Mouse (Mus musculus) heart, embryonic 12.5 days (tissue): ENCODE measurements around the gene Xpo6. TPM values are rescaled to one million over a fixed set of nuclear protein-coding genes. Genes with fewer than 3 reads are reported as not detected.

Experiments
- ATAC-seq: fragments of 200-750 bp; cut with Nextera tagmentation; 2 replicates; pipeline ENCODE4 v1.8.0; 2017; ENCODE audit warnings: moderate TSS enrichment, moderate library complexity; ENCODE audit not compliant: insufficient number of reproducible peaks, low FRiP score
- H3K27ac ChIP-seq: fragments of 300-500 bp; sonication (generic); 2 replicates; pipeline ENCODE4 v1.5.1; 2016; ENCODE audit warnings: mild to moderate bottlenecking, moderate library complexity; ENCODE audit not compliant: poor library complexity, severe bottlenecking
- H3K27me3 ChIP-seq: fragments of 300-500 bp; sonication (generic); replicated peaks from 2 replicates; pipeline ENCODE4 v1.6.1; 2016; ENCODE audit warnings: mild to moderate bottlenecking, moderate library complexity
- H3K36me3 ChIP-seq: fragments of 300-500 bp; sonication (generic); 2 replicates; pipeline ENCODE4 v1.6.1; 2016; ENCODE audit warnings: mild to moderate bottlenecking, moderate library complexity
- H3K4me1 ChIP-seq: fragments of 300-500 bp; sonication (generic); replicated peaks from 2 replicates; pipeline ENCODE4 v1.6.1; 2016; ENCODE audit warnings: mild to moderate bottlenecking
- H3K4me2 ChIP-seq: fragments of 300-500 bp; sonication (generic); 2 replicates; pipeline ENCODE4 v1.6.1; 2016; ENCODE audit warnings: mild to moderate bottlenecking, moderate library complexity
- H3K4me3 ChIP-seq: fragments of 300-500 bp; sonication (generic); 2 replicates; pipeline ENCODE4 v1.5.1; 2016; ENCODE audit warnings: mild to moderate bottlenecking
- H3K9ac ChIP-seq: fragments of 300-500 bp; sonication (generic); 2 replicates; pipeline ENCODE4 v1.6.1; 2016; ENCODE audit warnings: mild to moderate bottlenecking, moderate library complexity
- H3K9me3 ChIP-seq: fragments of 300-500 bp; sonication (generic); replicated peaks from 2 replicates; pipeline ENCODE4 v1.6.1; 2016; ENCODE audit warnings: mild to moderate bottlenecking, moderate library complexity
- WGBS: fragments of 180-500 bp; shearing (Covaris S2); methylation state at CpG from one replicate; pipeline ENCODE4 v1.1.7; 2016; 5-methylcytosine and 5-hydroxymethylcytosine counted together
- polyA plus RNA-seq: library from polyadenylated mRNA; unstranded; fragments of >200 nt; fragmentation: Nextera tagmentation; extraction: Ambion mirVana; gene quantifications from 2 replicates; pipeline ENCODE4 v1.2.1, GENCODE M21; 2016

Gene Xpo6
- polyA plus RNA-seq = 44.7 and 48.1 TPM in 2 replicates

DNA sequence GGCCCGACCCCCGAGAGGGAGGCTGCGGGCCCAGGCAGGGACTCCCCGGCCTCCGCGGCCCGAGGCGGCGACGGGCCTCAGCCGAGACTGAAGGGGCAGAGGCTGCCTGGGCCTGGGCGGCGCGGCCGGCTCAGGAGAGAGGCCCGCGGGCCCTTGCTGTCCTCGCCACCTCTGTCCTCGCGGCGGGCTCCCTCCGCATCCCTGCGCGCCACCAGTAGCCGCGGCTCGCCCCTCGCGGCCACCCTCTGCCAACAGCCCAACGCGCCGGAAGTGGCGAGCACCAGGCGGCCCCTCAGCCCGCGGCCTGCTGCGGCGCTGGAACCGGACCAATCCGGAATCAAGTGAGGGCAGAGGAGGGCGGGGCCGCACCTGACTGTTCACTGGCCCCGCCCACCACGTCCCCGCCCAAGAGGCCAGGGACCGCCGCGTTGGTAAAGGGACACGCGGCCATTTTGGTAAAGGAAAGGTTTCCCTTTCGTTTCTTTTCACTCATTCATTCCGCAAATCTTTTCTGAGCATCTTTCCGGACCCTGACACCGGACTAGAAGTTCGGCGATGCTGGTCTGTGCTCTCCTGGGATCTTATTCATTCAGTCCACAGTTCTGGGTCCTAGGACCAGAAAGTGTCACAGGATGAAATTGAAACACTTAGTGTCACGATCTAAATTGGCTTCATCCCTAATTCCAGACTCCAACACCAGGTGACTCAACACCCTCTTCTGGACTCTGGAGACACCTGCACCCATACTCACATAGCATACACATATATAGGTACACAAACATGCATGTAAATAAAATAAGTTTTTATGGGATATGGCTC is at the start of gene Xpo6:
Xpo6 (minus strand) TSS at position 324 of the 819 bp plus-strand sequence.
- Histone ChIP-seq H3K9ac (peak within 1 kb of the TSS; percentile 91), H3K4me3 (peak within 1 kb of the TSS; percentile 73), H3K4me1 (peaks cover 20% of the 10 kb centered on the region), H3K27ac (peak within 1 kb of the TSS; percentile 78), H3K36me3 (no peaks in the 10 kb centered on the region), H3K4me2 (peak within 1 kb of the TSS; percentile 85), H3K27me3 (0 out of 2 replicates have a peak, but pooled peaks cover 3% of the 10 kb centered on the region), H3K9me3 (no peaks in the 10 kb centered on the region)
- WGBS = 2% methylated on average over 44 of the region's 57 CpGs
- peak; percentile 97 for ATAC-seq

DNA sequence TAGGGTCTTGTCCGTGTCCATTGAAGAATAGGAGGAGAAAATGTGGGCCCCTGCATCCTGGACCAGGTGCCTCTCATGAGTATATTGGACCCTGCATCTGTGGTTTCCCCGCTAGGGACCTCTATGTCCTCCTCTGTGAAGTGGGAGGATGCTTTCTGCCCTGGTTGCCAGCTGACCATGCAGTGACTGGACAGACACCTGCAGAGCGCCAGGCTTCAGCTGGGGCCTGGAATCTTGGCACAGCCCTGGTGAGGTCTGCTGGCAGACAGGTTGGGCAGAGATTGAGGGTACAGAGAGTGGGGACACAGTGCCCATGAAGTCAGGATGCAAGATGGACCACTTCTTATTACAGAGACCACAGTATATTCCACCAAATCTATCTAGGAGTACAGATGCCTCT is 49.7 kb upstream of the Xpo6 start:
- H3K36me3 ChIP-seq = no peaks in the 10 kb centered on the region
- no peaks in the 10 kb centered on the region for H3K9me3 ChIP-seq
- H3K9ac ChIP-seq = no peak overlapping the region
- no peak overlapping the region for H3K4me3 ChIP-seq
- H3K27ac ChIP-seq = no peak overlapping the region
- H3K4me2 ChIP-seq = no peak overlapping the region
- no peak for ATAC-seq
- WGBS = 79% methylated on average over 3 of the region's 3 CpGs
- H3K27me3 ChIP-seq = peaks cover 8% of the 10 kb centered on the region; the same call in 1 of the 2 replicates
- peaks cover 34% of the 10 kb centered on the region for H3K4me1 ChIP-seq

DNA sequence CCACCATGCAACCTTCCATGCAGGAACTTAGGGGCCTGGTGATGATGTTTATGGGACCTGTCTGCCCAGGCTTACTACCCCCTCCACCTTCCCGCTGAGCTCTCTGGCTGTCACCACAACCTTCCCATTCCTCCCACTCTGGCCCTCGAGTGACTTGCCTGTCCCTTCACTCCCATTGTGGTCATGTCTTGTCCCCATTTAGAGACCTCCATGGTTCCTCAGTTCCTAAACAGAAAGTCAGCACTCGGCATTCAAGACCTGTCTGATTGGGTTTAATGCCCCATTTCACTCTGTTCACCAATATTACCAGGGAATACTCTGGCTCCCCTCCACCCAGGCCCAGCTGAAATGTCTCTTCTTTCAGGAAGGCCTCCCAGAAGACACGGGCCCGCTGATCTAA is 48.8 kb upstream of the Xpo6 start:
- Histone ChIP-seq H3K9me3 (no peaks in the 10 kb centered on the region), H3K4me3 (peak overlapping the region; percentile 44), H3K4me2 (peak overlapping the region; percentile 68), H3K27ac (no peak overlapping the region), H3K9ac (peak overlapping the region; percentile 67; the same call in 1 of the 2 replicates), H3K27me3 (peaks cover 8% of the 10 kb centered on the region; the same call in 1 of the 2 replicates), H3K36me3 (no peaks in the 10 kb centered on the region), H3K4me1 (peaks cover 34% of the 10 kb centered on the region)
- 69% methylated on average over 5 of the region's 5 CpGs for WGBS
- ATAC-seq = no peak

DNA sequence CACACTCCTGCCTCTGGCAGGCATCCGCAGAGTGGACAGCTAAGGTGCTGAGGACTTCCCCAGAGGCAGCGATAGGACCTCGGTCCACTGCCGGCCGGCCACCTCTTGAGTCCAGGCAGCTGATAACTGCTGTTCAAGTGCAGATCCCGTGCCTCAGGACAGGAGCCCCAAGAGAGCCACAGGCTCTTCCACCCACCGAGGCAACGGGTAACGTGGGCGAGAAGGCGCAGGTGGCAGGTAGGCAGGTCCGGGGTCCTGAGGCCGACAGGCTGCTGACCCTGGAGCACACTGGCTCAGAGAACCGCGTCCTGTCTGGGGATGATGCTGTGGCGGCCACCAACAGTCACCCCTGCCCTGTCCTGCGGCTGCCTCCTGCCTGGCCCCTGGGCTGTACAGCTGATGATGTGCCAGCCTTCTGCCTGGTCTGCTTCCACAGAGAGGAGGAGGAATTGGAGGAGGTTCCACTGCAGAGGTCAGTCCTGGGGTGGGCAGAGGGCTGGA is 48.4 kb upstream of the Xpo6 start:
- H3K9me3 ChIP-seq = no peaks in the 10 kb centered on the region
- H3K27me3 ChIP-seq = peaks cover 8% of the 10 kb centered on the region; the same call in 1 of the 2 replicates
- no peaks in the 10 kb centered on the region for H3K36me3 ChIP-seq
- WGBS = 31% methylated on average over 17 of the region's 17 CpGs
- H3K9ac ChIP-seq = peak overlapping the region; percentile 67
- ATAC-seq = no peak
- H3K4me2 ChIP-seq = peak overlapping the region; percentile 68
- H3K4me1 ChIP-seq = peaks cover 34% of the 10 kb centered on the region
- peak overlapping the region; percentile 69 for H3K27ac ChIP-seq
- H3K4me3 ChIP-seq = peak overlapping the region; percentile 44

- 2% methylated on average over 6 of the region's 6 CpGs for WGBS
- peak overlapping the region; percentile 44 for H3K4me3 ChIP-seq
- H3K9ac ChIP-seq = peak overlapping the region; percentile 67
- H3K4me1 ChIP-seq = peaks cover 34% of the 10 kb centered on the region
- no peaks in the 10 kb centered on the region for H3K36me3 ChIP-seq
- H3K27ac ChIP-seq = peak overlapping the region; percentile 69
- peak overlapping the region; percentile 68 for H3K4me2 ChIP-seq
- peaks cover 8% of the 10 kb centered on the region; the same call in 1 of the 2 replicates for H3K27me3 ChIP-seq
- no peaks in the 10 kb centered on the region for H3K9me3 ChIP-seq
- ATAC-seq = peak; percentile 56; the same call in 1 of the 2 replicates
Observed at GRCm38 (mm10) chr7:126248088-126248487, 47.8 kb upstream of the Xpo6 start.

- H3K9me3 ChIP-seq = no peaks in the 10 kb centered on the region
- H3K4me1 ChIP-seq = peaks cover 21% of the 10 kb centered on the region
- peaks cover 6% of the 10 kb centered on the region; the same call in 1 of the 2 replicates for H3K27me3 ChIP-seq
- no peak overlapping the region for H3K27ac ChIP-seq
- no peak for ATAC-seq
- H3K4me3 ChIP-seq = no peak overlapping the region
- 71% methylated on average over 6 of the region's 6 CpGs for WGBS
- H3K9ac ChIP-seq = no peak overlapping the region
- H3K36me3 ChIP-seq = no peaks in the 10 kb centered on the region
- no peak overlapping the region for H3K4me2 ChIP-seq
Observed at GRCm38 (mm10) chr7:126244168-126244750, 44.0 kb upstream of the Xpo6 start.

GRCm38 (mm10) chr7:126240814-126241360 is 40.6 kb upstream of the Xpo6 start:
- Histone ChIP-seq H3K4me2 (no peak overlapping the region), H3K27me3 (no peaks in the 10 kb centered on the region), H3K9ac (no peak overlapping the region), H3K9me3 (no peaks in the 10 kb centered on the region), H3K4me3 (no peak overlapping the region), H3K36me3 (no peaks in the 10 kb centered on the region), H3K4me1 (no peaks in the 10 kb centered on the region; the same call in 1 of the 2 replicates), H3K27ac (no peak overlapping the region)
- WGBS = 78% methylated on average over 14 of the region's 14 CpGs
- no peak for ATAC-seq

DNA sequence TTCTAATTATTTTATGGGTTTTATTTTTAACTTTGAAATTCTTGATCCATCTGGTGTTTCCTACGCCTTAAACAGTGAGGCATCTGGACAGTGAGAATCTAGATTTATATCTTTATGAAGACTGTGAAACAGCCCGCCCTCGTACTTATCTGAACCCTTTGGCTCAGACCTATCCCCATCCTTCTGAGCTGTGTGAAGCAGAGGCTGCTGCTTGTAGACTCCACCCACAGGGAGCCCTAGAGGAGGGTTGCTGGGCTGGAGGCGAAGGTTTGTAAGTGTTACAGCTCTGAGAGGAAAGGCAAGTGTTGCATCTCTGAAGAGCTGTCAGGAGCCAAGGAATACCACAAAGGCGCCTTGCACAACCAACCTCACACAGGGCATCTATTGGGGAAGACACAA is 36.5 kb upstream of the Xpo6 start:
- 59% methylated on average over 5 of the region's 5 CpGs for WGBS
- H3K4me3 ChIP-seq = no peak overlapping the region
- H3K27me3 ChIP-seq = no peaks in the 10 kb centered on the region
- H3K9ac ChIP-seq = no peak overlapping the region
- ATAC-seq = no peak
- no peaks in the 10 kb centered on the region; the same call in 1 of the 2 replicates for H3K4me1 ChIP-seq
- H3K27ac ChIP-seq = no peak overlapping the region
- H3K9me3 ChIP-seq = no peaks in the 10 kb centered on the region
- H3K4me2 ChIP-seq = no peak overlapping the region
- H3K36me3 ChIP-seq = no peaks in the 10 kb centered on the region

DNA sequence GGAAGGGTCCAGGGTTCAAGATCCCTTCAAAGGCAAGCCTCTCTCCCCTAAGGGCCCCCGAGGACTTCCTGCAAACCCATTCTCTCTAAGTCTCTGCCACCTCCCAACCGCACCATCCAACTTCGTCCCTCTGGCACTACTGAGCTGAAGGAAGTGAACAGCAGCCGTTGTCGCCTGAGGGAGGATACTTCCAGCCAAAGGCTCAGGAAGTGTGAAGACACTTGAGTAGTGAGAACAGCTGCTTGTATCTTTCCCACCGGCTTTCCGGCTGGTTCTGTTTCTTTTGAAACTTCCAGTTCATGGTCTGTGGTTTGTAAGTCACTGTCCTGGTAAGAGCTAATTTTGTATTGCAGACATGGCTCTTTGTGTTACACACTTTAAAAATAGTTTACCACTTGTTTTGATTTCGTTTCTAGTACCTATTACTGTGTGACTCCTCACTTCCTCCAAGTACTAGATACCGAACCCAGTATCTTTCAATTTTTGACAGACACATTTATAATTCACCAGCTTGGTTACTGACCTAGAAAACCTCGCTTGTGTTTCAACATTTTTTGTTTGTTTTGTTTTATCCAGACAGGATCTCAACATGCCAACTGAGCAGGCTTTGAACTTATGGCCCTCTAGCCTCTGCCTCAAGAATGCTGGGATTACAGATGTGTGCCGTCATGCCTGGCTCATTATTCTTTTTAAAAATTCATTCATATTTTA is 35.9 kb upstream of the Xpo6 start:
- Histone ChIP-seq H3K36me3 (no peaks in the 10 kb centered on the region), H3K4me1 (no peaks in the 10 kb centered on the region; the same call in 1 of the 2 replicates), H3K4me3 (no peak overlapping the region), H3K9ac (no peak overlapping the region), H3K4me2 (no peak overlapping the region), H3K9me3 (no peaks in the 10 kb centered on the region), H3K27me3 (no peaks in the 10 kb centered on the region), H3K27ac (no peak overlapping the region)
- WGBS = 46% methylated on average over 11 of the region's 11 CpGs
- no peak for ATAC-seq

DNA sequence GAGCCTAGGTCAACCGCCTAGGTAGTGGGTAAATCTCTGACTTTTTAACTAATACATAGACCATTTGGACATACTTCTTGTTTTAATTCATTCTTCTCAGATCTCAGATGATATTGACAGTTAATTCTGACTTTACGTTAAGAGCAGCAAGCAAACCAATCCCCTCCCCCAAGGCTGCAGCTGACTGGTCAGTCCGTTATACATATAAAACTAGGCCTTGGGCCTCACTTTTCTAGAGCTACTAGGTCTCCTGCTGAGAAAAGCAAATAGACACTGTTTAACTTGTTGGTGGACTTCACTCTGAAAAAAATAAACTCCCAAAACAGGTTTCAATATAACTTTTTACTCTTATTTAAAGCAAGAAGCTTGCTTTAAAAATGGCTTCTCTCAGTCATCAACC is 34.3 kb upstream of the Xpo6 start:
- H3K4me2 ChIP-seq = no peak overlapping the region
- no peaks in the 10 kb centered on the region for H3K27me3 ChIP-seq
- no peaks in the 10 kb centered on the region for H3K9me3 ChIP-seq
- no peak overlapping the region for H3K4me3 ChIP-seq
- H3K9ac ChIP-seq = no peak overlapping the region
- H3K27ac ChIP-seq = no peak overlapping the region
- no peaks in the 10 kb centered on the region for H3K36me3 ChIP-seq
- WGBS = 83% methylated on average over 3 of the region's 3 CpGs
- H3K4me1 ChIP-seq = no peaks in the 10 kb centered on the region; the same call in 1 of the 2 replicates
- ATAC-seq = no peak
